Mouse (Mus musculus): ENCODE results near the gene Olfr812.

DNA sequence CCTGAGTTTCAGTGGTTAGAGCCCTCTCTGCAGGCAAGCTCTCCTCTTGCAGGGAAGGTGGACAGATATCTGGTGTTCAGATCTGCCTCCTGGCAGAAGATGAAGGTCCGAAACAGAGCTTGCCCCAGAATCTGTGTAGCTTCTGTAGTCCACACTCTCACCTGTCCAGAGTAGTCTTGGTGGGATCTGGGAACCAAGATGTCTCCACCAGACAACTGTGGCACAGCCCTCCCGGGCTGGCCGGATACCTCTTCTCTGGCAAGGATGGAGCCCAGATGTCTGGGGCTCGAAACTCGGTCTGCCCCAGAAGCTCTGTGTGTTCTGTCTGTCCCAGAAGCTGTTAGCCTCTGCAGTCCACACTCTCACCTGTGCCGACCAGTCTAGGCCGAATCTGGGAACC lies 40.0 kb upstream of the Olfr812 start:
- no peak for TF ChIP-seq CTCF (IDR thresholded peaks at IDR 0.05; ENCODE audit: low read depth, low read length)
- TF ChIP-seq POLR2A (IDR thresholded peaks at IDR 0.05; ENCODE audit: insufficient read depth, low read length): no peak
- no peak for TF ChIP-seq EP300 (IDR thresholded peaks at IDR 0.05; ENCODE audit: insufficient read depth, low read depth, low read length)

Measured in ES-Bruce4 (cell line).